Mouse (Mus musculus): Measurements from ENCODE around the gene Vps51. TPM values are rescaled to one million over a fixed set of nuclear protein-coding genes. Genes with fewer than 3 reads are reported as not detected.

Vps51 gene
- 10 to 100 TPM; 85.3 to 88.8 TPM for total RNA-seq (2021)

DNA sequence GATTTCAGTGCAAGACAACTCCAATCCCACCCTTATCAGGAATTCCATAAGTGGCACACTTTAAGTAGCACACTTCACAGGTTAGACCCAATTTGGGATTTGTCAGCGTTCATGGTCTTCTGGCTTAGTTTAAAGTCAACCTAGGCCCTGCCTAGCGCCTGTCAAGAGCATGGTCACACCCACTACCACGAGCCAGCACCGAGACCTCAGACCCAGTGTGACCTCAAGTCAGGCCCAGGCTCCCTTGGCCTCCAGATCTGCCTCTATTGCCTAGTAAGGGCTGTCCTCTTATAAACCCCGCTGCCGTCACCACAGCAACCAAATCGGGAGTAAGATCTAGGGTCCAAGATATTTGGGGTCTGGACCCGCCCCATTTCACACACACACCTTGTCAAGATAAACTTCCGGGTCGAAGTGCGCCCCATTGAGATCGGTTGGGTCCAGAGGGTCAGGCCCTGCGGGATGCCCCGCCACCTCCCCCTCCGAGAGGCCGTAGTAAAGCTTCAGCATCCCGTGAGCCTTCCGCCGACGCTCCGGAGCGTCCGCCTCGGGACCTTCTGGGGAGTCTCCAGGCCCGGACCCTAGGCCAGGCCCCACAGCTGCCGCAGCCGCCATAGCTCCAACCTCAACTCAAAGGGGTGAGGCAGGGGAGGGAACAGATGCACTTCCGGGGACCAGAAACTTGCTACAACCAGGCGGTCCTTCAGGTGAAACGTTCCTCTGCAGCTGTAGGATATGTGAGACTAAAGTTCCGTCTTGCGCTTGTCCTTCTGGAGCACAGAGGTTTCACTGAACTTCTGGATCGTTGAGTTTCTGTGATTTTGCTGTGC lies at the start of gene Vps51:
Gene Vps51, minus strand, starts transcription at position 668 of the 830 bp plus-strand sequence.
- peak; percentile 79 to 83 for DNase-seq

DNA sequence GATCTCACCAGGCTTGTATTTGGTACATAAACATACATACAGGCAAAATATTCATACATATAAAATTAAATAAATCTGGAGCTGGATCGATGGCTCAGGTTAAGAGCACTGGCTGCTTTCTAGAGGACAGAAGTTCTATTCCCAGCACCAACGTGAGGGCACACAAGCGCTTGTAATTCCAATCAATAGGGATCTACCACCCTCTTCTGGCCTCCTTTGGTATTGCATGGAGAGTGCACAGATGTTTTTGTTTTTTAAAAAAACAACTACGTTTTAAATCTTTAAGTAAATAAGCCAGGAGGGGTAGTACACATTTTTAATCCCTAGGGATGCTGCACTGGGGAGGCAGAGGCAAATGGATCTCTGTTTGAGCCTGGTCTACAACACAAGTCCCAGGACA lies 49.3 kb upstream of the Vps51 start:
- DNase-seq: no peak

DNA sequence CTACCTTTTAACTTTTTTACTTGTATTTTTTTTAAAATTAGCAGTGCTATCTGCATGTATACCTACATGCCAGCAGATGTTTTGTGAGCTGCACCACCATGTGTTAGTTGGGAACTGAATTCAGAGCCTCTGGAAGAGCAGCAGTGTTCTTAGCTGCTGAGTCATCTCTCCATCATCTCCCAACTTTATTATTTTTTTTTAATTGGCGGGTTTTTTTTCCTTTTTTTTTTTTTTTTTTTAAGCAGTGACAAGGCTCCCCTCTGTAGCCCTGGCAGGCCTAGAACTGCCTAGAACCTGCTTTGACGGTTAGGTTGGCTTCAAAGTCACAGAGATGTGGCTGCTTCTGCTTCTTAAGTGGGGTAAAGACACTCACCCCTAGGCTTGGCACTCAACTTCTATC lies 47.9 kb upstream of the Vps51 start:
- DNase-seq: no peak

DNA sequence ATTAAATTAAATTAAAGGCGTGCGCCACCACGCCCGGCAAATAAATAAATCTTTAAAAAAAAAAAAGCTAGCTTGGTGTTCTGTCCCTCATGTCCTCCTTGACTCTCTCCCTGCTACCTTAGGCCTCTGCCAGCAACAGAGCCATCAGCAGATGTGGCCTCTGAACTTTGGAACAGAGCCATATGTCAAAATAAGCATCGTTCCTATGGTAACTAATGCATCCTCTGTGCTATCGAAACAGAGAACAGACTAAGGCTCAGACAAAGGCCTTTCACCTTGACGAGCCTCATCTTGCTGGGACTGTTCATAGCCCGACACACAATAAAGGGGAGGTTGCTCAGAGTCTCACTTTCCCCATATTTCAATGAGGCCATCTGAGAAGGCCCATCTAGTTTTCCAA lies 46.3 kb upstream of the Vps51 start:
- no peak for DNase-seq

DNA sequence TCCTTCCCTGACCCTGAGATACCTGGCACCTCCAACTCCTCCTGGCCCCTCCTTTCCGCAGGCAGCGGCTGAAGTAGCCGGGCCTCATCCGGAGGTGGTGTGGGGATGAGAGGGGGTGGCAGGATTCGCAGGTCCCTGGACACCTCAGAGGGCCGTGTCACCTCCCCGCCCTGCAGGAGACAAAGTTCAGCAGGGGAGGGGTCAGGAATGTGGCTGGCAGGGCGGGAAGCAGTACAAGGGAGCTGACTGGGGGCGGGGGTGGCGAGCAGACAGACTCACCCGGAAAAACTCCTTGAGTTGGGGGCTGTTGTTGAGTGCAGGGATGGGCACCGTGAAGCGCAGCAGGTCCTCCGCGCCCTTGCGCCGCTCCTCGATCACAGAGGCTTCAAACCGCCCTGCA lies 44.7 kb upstream of the Vps51 start:
- no peak for DNase-seq

DNA sequence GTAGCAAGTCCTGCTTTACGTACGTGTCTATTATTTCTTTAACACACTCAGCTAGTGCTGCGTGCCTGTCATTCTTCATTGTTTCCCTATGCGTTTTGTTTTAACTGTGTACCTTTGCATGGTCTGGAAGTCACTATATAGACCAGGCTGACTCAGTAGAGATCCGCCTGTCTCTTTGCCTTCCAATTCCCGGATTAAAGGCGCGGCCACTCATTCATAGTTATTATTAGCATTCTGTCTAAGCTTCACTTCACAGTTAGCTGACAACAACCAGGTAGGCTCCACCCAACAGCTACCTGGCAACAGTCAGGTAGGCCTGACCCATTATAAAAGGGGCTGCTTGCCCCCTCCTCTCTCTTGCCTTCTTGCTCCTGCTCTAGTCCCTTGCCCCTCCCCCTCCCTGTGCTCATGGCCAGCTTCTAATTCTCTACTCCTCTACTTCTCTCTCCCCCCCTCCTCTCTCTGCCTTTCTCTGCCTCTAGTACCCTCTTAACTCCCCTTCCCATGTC lies 41.7 kb upstream of the Vps51 start:
- no peak for DNase-seq

DNA sequence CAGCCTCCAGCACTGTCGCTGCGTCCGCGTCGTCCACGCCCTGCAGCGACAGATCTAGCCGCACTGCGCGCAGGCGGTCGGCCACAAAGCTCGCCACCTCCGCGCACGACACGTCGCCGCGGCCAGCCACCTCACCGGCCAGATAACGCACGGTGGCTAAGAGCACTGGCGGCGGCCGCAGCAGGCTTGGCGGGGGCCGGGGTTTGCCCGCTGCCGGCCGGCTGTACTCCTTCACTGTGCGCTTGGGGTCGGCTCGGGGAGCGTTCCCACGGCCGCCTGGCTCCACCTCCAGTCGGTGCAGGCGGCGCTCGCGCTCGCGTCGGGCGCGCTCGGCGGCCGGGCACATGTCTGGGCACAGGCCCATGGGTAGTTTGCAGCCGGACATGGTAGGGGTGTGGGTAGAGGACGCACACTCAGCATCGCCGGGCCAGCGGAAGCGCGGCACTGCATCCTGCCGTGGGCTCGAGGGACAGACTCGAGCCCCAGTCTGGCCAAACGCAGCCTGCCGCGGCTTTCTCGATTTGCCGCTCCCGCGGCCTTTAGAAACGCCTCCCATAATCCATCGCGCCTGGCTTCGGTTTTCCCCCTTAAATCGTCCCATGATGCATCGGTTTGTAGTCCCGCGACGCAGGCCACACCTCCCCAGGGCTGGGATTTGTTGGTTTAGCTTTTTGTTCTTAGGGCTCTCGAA lies 41.1 kb upstream of the Vps51 start, which contains the start of gene Sac3d1:
Gene Sac3d1, minus strand, starts transcription at position 665 of the 691 bp plus-strand sequence.
- peak; percentile 88 to 91 for DNase-seq

DNA sequence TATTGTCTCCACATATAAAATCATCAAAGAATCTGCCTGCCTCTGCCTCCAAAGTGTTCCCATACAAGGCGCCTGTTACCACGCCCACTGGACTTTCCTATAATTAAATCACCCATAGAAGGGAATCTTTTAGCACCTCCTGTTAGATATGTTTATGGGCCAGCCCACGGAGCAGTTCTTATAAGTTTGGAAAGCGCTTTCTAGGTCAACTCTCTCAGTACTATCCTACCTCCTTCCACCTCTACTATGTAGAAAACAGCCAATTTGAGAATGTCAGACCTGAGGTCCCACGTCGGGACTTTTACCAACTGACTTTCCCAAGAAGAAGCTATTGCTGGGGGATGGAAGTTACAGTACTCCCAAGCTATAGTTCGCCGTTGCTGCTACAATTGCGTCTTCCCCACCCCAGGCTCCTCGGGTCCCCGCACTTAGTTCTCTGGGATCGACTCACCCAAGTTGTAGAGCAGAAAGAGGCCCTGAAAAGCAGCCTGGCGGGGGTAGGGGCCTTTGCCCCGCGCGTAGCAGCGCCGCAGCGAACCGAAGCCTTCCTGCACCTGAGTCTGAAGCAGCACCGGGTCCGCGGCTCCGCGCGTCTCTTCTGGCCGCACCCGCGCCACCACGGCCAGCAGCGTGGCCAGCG lies 40.4 kb upstream of the Vps51 start:
- no peak for DNase-seq

DNA sequence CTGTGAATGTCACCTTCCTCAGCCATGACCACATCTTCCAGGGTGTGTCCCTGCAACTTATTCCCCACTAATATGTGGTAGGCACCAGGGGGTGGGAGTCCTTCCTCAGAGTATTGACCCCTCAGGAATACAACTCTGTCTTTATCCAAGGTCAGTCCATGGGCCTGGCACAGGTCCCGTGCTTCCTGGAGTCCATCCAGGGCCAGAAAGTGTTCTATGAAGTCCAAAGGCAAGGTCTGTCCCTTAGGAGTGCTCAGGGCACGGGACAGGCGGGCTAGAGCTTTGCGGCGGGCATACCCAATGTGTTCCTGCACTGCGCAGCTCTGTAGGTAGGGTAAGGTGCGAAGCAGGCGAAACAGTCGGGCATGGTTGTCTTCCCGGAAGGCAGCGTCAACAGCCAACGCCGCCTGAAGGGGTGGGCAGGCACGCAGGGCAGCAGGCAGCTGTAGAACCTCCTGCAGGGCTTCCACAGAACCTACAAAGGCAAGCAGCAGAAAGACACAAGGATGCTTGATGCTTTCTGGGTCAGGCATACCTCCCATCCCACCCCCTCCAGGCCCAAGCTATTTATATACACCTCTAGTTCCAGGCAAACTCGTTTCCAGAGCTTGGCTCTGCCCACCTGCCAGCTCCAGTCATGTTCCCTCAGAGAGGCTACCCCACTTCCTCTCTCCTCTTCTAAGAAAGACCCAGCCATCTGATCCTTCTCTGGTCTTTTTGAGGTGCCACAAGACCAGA lies 39.3 kb upstream of the Vps51 start:
- DNase-seq: no peak

DNA sequence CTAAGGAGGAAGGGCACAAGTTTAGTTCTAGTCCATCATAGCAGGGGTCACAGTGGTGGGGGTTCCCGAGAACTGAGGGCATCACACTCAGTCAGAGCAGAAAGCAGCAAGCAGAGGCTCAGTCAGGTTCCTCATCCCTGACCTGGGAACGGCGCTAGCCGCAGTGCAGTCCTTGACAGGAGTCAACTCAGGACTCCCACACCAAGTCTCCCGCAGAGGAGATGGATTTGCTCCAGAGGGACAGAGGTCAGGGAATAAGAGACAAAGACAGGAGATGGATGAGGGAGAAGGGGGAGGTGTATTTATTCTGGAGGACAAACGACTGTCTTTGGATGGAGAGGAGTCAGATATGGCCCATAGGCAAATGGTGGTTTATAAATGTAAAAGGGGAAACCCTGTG lies 36.1 kb upstream of the Vps51 start:
- no peak for DNase-seq

DNA sequence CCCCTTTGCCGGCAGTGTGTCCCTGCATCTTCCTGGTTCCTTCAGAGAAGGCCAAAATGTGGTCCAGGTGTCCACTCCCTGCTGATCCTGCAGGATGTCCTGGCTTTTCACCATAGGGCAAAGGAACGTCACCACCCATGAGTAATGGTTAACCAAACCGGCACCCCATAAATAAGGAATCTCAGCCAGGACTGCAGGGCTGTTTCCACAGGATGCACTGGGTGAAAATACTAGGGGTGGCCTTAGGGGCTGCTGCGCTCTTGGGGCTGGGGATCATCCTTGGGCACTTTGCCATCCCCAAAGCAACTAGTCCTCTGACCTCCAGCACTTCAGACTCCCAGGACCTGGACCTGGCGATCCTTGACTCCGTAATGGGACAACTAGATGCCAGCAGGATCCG lies 28.6 kb upstream of the Vps51 start, which contains the start of gene Naaladl1:
Gene Naaladl1, plus strand, starts transcription at position 197 of the 400 bp plus-strand sequence.
- DNase-seq: no peak

DNA sequence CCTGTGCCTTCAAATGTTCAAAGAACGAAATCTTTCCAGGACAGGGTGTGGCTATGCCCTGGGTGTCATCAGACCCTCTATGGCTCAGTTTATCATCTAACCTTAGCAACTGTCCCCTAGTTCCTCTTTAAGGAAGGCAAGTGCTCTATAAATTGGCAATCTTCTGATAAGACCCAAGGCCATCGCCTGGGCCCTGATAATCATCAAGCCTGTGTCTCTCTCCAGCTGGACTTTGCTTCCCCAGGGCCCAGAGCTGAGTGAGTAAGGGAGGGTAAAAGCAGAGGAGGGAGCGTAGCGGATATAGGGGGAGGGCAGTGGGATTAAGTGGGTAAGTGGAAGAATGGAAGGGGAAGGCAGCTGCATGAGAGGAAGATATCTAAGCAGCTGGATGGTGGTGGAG lies 27.4 kb upstream of the Vps51 start:
- no peak for DNase-seq

DNA sequence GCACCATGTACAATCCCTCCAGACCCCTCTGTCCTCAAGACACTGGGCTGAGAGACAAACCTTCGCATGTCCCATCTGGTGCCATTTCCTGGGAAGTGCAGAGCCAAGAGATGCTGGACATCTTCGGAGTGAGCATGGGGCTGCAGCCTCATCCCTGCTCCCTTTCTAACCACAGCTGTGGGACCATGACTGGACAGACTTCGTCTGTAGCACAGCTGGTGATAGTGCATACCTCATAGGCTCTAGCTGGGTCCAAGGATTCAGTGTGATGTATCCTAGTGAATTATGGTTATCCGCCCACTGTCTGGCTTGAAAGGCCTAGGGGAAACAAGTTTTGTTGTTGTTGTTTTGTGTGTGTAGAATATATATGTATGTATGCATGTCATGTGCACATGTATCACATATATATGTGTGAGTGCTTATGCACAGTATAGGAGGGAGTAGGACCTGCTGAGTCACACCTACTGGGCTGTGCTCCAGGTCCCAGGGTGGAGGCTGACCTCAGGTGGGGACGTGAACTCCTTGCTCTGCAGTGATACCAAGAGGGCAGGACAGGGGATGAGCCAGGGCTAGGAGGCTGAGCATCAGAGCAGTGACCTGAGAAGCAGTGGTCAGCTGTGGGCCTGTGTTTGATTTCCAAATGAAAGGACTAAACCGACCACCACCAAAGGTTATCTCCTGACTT lies 25.3 kb upstream of the Vps51 start:
- DNase-seq: no peak

DNA sequence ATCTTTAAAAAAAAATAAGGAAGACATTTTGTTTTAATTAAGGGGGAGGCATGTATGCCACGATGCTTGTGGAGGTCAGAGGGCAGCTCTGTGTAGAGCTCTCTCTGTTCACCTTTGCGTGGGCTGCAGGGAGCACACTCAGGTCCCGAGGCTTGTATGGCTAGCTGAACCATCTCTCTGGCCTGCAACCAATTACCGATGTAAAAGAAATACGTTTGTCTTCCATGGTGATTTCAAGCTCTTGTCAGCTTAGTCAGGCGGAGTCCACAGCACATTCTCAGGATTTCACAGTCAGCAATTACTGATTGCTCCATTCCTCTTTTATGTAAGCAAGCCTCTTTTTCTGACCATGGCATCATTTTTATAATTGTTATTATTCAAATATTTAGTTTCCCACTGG lies 24.2 kb upstream of the Vps51 start:
- DNase-seq: no peak

DNA sequence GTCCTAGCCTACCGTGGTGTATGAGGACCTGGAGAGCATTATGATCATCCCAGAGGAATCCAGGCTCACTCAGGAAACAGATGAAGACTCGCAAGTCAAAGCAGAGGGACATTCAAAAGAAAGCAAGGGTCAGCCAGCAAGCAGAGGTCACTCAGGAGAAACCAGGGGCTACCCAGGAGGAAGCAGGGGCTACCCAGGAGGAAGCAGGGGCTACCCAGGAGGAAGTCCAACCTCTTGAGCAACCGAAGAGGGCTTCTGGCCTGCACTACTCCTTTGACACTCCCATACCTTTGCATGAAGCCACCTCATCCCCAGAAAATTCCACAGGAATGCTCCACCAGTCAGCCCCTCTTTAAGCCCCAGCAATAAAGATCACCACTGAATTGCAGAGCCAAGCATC lies 20.8 kb upstream of the Vps51 start:
- DNase-seq: no peak

DNA sequence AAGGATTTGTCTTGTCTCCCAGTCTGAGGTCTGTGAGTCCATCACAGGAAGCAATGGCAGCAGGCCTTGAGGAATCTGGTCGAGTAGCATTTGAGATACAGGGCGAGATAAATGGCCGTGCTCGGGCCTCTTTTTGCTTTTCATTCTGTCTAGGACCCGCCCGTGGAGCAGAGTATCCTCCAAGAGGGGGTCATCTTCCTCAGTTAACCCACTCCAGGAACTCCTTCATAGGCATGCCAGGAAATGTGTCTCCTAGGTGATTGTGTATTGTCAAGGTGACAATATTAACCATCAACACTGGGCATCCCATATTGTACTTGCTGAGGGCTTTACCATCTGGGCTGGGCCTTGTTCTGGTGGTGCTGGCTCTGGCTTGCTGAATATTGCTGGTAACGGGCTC lies 17.1 kb upstream of the Vps51 start, which contains the start of gene AC131692.1:
Gene AC131692.1, plus strand, starts transcription at position 301 of the 400 bp plus-strand sequence.
- DNase-seq: no peak

DNA sequence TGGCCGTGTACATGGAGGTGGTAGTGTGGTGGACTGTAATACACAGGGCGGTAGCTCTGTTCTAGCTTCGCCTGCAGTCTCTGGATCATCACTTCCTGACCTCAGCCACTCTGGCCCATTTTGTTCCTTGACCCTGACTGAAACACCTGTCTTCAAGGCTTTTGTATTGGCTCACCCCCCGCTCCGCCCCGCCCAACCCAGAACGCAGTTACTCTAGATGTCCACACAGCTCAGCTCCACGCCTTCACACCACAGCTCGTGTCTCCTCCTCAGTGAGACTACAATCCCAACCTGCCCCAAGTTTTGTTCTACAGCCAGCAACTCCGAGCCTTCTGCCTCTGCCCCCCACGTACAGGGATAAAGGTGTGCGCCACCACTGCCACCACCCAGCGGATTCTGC lies 11.8 kb upstream of the Vps51 start:
- DNase-seq: no peak

DNA sequence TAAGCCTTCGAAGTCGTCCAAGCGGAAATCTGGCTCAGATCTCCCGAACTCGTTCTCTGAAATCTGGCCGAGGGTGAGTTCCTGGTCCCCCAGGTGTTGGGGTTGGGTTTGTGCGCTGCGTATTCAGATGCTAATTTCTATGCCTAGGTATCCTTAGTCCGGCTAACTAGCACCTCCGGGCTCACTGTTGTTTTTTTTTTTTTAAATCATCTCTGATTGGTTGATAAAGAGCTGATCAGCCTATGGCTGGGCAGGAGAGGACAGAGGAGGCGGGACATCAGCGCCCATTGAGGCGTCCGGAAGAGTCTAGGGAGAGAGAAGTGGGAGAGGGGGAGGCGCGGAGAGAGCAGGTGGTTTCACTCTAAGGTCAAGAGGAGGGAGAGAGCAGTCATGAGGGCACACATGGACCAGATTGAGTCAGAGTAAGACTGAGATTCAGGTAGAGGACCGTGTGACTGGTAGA lies 8.4 kb upstream of the Vps51 start:
- peak in 1 of 2 experiments; percentile 5 for DNase-seq

DNA sequence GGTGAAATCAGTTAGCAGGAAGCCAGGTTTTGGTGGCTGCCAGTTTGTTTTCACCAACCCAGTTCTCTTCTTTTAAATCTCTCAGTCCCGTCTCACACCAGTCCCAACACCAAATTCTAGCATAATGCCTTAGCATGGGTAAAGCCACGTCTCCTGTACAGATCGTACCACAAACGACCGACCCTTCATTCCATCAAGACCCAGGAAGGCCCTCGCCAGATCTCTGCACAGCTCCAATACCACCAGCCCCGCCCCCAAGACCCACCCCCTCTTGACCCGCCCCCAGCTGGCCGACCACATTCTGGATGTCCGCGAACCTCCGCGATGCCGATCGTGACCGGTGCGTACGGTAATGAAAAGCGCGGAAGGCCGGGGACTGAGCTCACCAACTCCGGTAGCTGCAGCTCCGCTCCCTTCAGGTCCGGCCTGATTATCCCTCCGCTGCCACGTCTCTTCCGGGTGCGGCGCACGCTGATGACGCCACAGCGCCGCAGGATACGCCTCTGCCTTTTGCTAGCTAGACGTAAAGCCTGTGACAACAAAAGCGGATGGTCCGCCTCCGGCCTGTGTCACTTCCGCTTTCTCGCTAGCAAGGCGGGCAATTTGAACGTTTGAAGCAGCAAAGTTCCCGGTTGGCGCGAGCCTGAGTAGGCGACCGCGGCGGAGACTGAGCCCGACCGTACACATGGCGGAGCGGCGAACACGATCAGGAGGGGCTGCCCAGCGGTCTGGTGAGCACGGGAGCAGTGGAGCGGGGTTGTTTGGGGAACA lies 7.6 kb upstream of the Vps51 start, which contains the start of the genes Zfpl1 and Cdca5:
Gene Zfpl1, minus strand, starts transcription at position 479 of the 771 bp plus-strand sequence.
Gene Cdca5, plus strand, starts transcription at position 506 of the 771 bp plus-strand sequence.
- peak; percentile 96 for DNase-seq

DNA sequence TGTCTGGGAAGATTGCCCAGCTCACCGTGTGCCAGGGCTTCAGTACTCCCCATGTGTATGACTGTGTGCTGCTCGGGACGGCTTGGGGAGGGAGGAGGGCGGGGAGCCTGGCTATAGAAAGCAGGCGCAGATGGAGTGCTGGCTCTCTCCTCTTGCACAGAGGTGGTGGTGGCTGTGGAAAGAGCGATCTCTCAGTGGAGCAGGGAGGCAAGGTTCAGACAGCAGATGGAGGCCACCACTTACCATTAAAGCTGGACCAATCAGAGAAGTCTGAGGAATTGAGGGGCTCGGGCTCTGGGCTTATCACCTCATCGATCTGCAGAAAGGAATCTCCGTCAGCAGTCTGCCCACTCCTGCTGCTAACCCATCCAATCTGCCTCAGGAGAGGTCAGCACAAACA lies 5.1 kb upstream of the Vps51 start, which contains the start of gene Gm28374:
Gene Gm28374, minus strand, starts transcription at position 101 of the 400 bp plus-strand sequence.
- DNase-seq: peak in 1 of 2 experiments; percentile 4
